Mouse (Mus musculus) myocyte (in vitro differentiated cells): ENCODE measurements at regions not wholly inside any gene's neighbourhood (a gene's known extent, or its start where the extent isn't known, plus 50 kb on each side); places are given as distances from the start of the nearest gene placed in this dataset.
"Not testable (repeated sequence)": the region's sequence is repeated elsewhere in the genome, so short reads cannot be mapped to it uniquely, and the experiment has no call there.

ENCODE experiments used
- H3K27me3 ChIP-seq: one replicate; pipeline ENCODE4 v1.6.1; 2011; ENCODE audit not compliant: control insufficient read depth, insufficient read depth, insufficient read length
- H3K36me3 ChIP-seq: one replicate; pipeline ENCODE4 v1.6.1; 2011; ENCODE audit not compliant: control insufficient read depth, insufficient read depth
- H3K4me2 ChIP-seq: one replicate; pipeline ENCODE4 v1.6.1; 2011; ENCODE audit warnings: low read depth, control low read depth
- H3K4me3 ChIP-seq: one replicate; pipeline ENCODE4 v1.5.1; 2011; ENCODE audit warnings: mild to moderate bottlenecking, control low read depth, moderate library complexity
- H3K79me2 ChIP-seq: one replicate; pipeline ENCODE4 v1.6.1; 2011; ENCODE audit not compliant: control insufficient read depth, insufficient read depth
- H3ac ChIP-seq: one replicate; pipeline ENCODE4 v1.6.1; 2011; ENCODE audit not compliant: control insufficient read depth, insufficient read length
- CEBPB ChIP-seq: IDR thresholded peaks from 2 replicates; pipeline ENCODE4 v1.6.1; 2011; ENCODE audit warnings: mild to moderate bottlenecking, moderate library complexity; ENCODE audit not compliant: poor library complexity, insufficient read depth, severe bottlenecking
- E2F4 ChIP-seq: IDR thresholded peaks from one replicate; pipeline ENCODE4 v1.6.1; 2011; ENCODE audit warnings: mild to moderate bottlenecking, control low read depth, moderate library complexity; ENCODE audit not compliant: insufficient read depth
- MAX ChIP-seq: IDR thresholded peaks from one replicate; pipeline ENCODE4 v1.6.1; 2011; ENCODE audit warnings: low read depth, mild to moderate bottlenecking, control low read depth
- MYOD1 ChIP-seq, 3 experiments: IDR thresholded peaks; one replicate each; pipeline ENCODE4 v1.6.1; 2011; ENCODE audit warnings: control low read depth in 2 of 3, low read depth in 2 of 3, mild to moderate bottlenecking in 2 of 3, moderate library complexity in 1 of 3; ENCODE audit not compliant: insufficient read length in 2 of 3, control insufficient read depth in 1 of 3
- MYOG ChIP-seq, 3 experiments: IDR thresholded peaks; one replicate each; pipeline ENCODE4 v1.6.1; 2011; ENCODE audit warnings: control low read depth in 2 of 3, low read depth in 2 of 3, mild to moderate bottlenecking in 2 of 3; ENCODE audit not compliant: insufficient read length in 2 of 3, control insufficient read depth in 1 of 3, insufficient read depth in 1 of 3
- POLR2A ChIP-seq: IDR thresholded peaks from one replicate; pipeline ENCODE4 v1.6.1; 2011; ENCODE audit warnings: low read depth, mild to moderate bottlenecking, control low read depth, moderate library complexity; ENCODE audit not compliant: insufficient read length
- POLR2AphosphoS2 ChIP-seq: IDR thresholded peaks from one replicate; pipeline ENCODE4 v1.6.1; 2011; ENCODE audit warnings: low read depth, control low read depth; ENCODE audit not compliant: insufficient read length
- REST ChIP-seq: IDR thresholded peaks from one replicate; pipeline ENCODE4 v1.6.1; 2011; ENCODE audit warnings: mild to moderate bottlenecking, control low read depth, moderate library complexity; ENCODE audit not compliant: insufficient read depth, insufficient read length
- SRF ChIP-seq: IDR thresholded peaks from one replicate; pipeline ENCODE4 v1.6.1; 2011; ENCODE audit warnings: low read depth; ENCODE audit not compliant: control insufficient read depth, insufficient read length
- TCF12 ChIP-seq: IDR thresholded peaks from one replicate; pipeline ENCODE4 v1.6.1; 2011; ENCODE audit warnings: mild to moderate bottlenecking, control low read depth; ENCODE audit not compliant: poor library complexity, insufficient read depth, severe bottlenecking
- TCF3 ChIP-seq: IDR thresholded peaks from one replicate; pipeline ENCODE4 v1.6.1; 2011; ENCODE audit warnings: low read depth, control low read depth; ENCODE audit not compliant: insufficient read length
- USF1 ChIP-seq: IDR thresholded peaks from one replicate; pipeline ENCODE4 v1.6.1; 2011; ENCODE audit warnings: low read depth, mild to moderate bottlenecking, control low read depth, moderate library complexity

- Histone ChIP-seq H3K27me3 (no peaks in the 10 kb centered on the region), H3K4me3 (no peak overlapping the region), H3K36me3 (no peaks in the 10 kb centered on the region), H3K79me2 (no peaks in the 10 kb centered on the region), H3ac (no peak overlapping the region), H3K4me2 (no peak overlapping the region)
- no peak for TF ChIP-seq SRF
- no peak for TF ChIP-seq POLR2A
- TF ChIP-seq MYOD1 (IDR thresholded peaks at IDR 0.05; ENCODE audit: control insufficient read depth in 1 of 3, insufficient read length in 2 of 3, low read depth in 2 of 3) = no peak
- TF ChIP-seq REST = no peak
- TF ChIP-seq TCF12 = no peak
- no peak for TF ChIP-seq USF1
- no peak for TF ChIP-seq CEBPB
- TF ChIP-seq E2F4 = no peak
- no peak for TF ChIP-seq POLR2AphosphoS2
- TF ChIP-seq MYOG (IDR thresholded peaks at IDR 0.05; ENCODE audit: control insufficient read depth in 1 of 3, insufficient read depth in 1 of 3, insufficient read length in 2 of 3, low read depth in 2 of 3) = no peak
- TF ChIP-seq MAX = no peak
- TF ChIP-seq TCF3 = no peak
These were observed 242.8 kb upstream of the Vmn1r3 start for GRCm38 (mm10) chr4:3427968-3428367.

- Histone ChIP-seq H3K27me3 (no peaks in the 10 kb centered on the region), H3K4me2 (no peak overlapping the region), H3ac (no peak overlapping the region), H3K4me3 (no peak overlapping the region), H3K79me2 (no peaks in the 10 kb centered on the region), H3K36me3 (no peaks in the 10 kb centered on the region)
- TF ChIP-seq POLR2A (no peak), E2F4 (no peak), MYOD1 (IDR thresholded peaks at IDR 0.05; ENCODE audit: control insufficient read depth in 1 of 3, insufficient read length in 2 of 3, low read depth in 2 of 3) (no peak), SRF (no peak), USF1 (no peak), MYOG (IDR thresholded peaks at IDR 0.05; ENCODE audit: control insufficient read depth in 1 of 3, insufficient read depth in 1 of 3, insufficient read length in 2 of 3, low read depth in 2 of 3) (no peak), MAX (no peak), TCF3 (no peak)
These were observed 234.9 kb upstream of the Vmn1r3 start for GRCm38 (mm10) chr4:3419920-3420499.

DNA sequence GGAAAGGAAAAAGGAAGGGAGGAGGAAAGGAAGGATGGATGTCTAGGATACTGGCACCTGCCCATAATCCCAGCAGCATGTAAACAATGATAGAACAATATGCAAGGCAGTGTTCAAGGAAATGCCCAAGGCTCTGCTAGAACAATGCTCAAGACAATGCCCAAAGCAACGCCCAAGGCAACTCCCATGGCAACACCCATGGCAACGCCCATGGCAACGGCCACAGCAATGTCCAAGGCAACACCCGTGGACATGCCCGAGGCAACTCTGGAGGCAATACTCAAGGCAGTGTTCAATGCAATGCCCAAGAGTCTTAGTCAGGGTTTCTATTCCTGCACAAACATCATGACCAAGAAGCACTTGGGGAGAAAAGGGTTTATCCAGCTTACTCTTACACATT, 231.5 kb upstream of the Vmn1r3 start:
- H3ac ChIP-seq = no peak overlapping the region
- H3K79me2 ChIP-seq = no peaks in the 10 kb centered on the region
- peak overlapping the region; percentile 15 for H3K4me2 ChIP-seq
- TF ChIP-seq TCF3 = no peak
- peak in 1 of 3 experiments; percentile 27 for TF ChIP-seq MYOG (IDR thresholded peaks at IDR 0.05; ENCODE audit: control insufficient read depth in 1 of 3, insufficient read depth in 1 of 3, insufficient read length in 2 of 3, low read depth in 2 of 3)
- no peak for TF ChIP-seq POLR2AphosphoS2
- TF ChIP-seq USF1 = no peak
- no peak for TF ChIP-seq REST
- TF ChIP-seq CEBPB = no peak
- H3K4me3 ChIP-seq = no peak overlapping the region
- no peaks in the 10 kb centered on the region for H3K27me3 ChIP-seq
- H3K36me3 ChIP-seq = no peaks in the 10 kb centered on the region

GRCm38 (mm10) chr4:3414442-3415022, 229.4 kb upstream of the Vmn1r3 start:
- H3K36me3 ChIP-seq, H3K4me2 ChIP-seq, H3K4me3 ChIP-seq, H3K79me2 ChIP-seq, H3K27me3 ChIP-seq, H3ac ChIP-seq: not testable (repeated sequence)

DNA sequence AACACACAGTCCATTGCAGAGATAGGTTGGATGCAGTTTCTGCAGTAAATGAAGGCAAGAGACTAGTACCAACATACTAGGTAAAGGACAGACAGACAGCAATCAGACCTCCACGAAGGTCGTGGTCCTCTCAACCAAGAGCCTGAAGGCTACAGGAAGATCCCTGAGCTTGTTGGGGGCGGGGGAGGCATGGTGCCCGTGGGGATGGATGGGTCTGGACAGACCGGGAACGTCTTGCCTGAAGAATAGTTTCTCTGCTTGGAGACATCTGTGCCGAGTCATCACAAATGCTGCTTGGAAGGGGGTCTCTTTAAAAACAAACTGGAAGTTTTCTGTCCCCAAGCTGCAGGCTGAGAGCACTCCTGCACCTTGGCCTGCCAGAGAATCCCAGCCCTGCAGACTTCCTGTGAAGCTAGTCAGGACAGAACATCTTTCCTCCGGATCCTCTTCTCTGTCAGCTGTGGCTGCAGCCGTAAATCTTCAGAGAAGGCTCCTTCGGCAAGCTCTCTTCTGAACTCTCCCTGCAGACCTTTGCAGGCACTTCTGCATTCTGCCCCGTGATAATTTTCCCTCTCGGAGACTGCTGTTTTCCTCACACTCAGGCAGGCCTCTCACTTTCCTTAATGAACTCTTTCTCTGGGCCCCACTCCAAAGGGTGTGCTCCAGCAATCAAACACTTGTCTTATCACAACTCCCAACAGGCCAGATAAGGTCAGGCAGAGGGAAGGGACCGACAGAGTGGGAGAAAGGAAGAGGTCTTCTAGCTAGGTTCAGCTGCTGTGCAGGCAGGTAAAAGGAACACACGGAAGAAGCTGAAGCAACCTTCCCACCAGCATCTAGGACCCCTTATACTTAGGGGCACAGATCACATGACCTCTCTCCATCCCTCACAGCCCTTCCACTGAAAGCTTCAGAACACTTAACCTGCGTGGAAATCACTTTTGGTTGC, 228.6 kb upstream of the Vmn1r3 start:
- Histone ChIP-seq H3K79me2 (no peaks in the 10 kb centered on the region), H3K36me3 (no peaks in the 10 kb centered on the region), H3K4me2 (no peak overlapping the region), H3K4me3 (no peak overlapping the region), H3K27me3 (no peaks in the 10 kb centered on the region), H3ac (no peak overlapping the region)
- TF ChIP-seq TCF12 = no peak
- no peak for TF ChIP-seq POLR2AphosphoS2
- TF ChIP-seq REST = no peak
- no peak for TF ChIP-seq TCF3
- no peak for TF ChIP-seq POLR2A
- TF ChIP-seq MYOD1 (IDR thresholded peaks at IDR 0.05; ENCODE audit: control insufficient read depth in 1 of 3, insufficient read length in 2 of 3, low read depth in 2 of 3) = no peak
- TF ChIP-seq E2F4 = no peak
- TF ChIP-seq MAX = no peak
- no peak for TF ChIP-seq CEBPB
- TF ChIP-seq USF1 = no peak
- TF ChIP-seq MYOG (IDR thresholded peaks at IDR 0.05; ENCODE audit: control insufficient read depth in 1 of 3, insufficient read depth in 1 of 3, insufficient read length in 2 of 3, low read depth in 2 of 3) = no peak
- TF ChIP-seq SRF = no peak

DNA sequence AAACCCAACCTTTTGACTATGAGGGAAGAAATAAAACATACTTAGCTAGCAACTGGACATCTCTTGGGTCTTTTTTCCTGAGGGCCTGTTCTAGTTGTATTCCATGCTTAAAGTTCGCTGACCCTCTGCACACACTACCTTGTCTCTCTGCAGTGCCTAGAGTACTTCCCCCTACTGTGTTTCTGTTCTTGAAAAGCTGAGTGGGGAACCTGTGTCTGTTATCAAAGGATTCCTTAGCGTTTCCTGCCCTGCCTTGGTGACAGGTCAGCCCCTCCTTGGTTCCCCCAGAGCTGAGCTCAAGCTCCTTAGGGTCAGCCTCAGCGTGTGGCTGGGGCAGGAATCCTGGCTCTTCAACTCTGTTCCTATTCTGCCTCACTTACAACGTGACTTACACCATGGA, 227.2 kb upstream of the Vmn1r3 start:
- H3K4me3 ChIP-seq, H3K27me3 ChIP-seq, H3ac ChIP-seq, H3K4me2 ChIP-seq, H3K36me3 ChIP-seq, H3K79me2 ChIP-seq: not testable (repeated sequence)

GRCm38 (mm10) chr4:3402856-3403255, 217.7 kb upstream of the Vmn1r3 start:
- H3K79me2 ChIP-seq, H3K4me2 ChIP-seq, H3K27me3 ChIP-seq, H3K4me3 ChIP-seq, H3ac ChIP-seq, H3K36me3 ChIP-seq: not testable (repeated sequence)
